Mouse (Mus musculus): ENCODE results near the gene Plagl1. TPM values are rescaled to one million over a fixed set of nuclear protein-coding genes. Genes with fewer than 3 reads are reported as not detected.

Plagl1 gene
- polyA plus RNA-seq, 1 experiment from 2014 or later, result 30.8 TPM

GRCm38 (mm10) chr10:13118024-13118769 lies 57.9 kb downstream of the Plagl1 start:
- WGBS, result 28% methylated on average over 7 of the region's 7 CpGs
- H3K36me3 ChIP-seq, result no peaks in the 10 kb centered on the region
- no peak overlapping the region for H3K9ac ChIP-seq
- no peak overlapping the region for H3K4me2 ChIP-seq
- peaks cover 22% of the 10 kb centered on the region for H3K4me1 ChIP-seq (replicated peaks)
- no peak overlapping the region for H3K27ac ChIP-seq (replicated peaks)
- H3K9me3 ChIP-seq, result no peaks in the 10 kb centered on the region
- ATAC-seq (ENCODE audit: low FRiP score, low read depth), result no peak
- H3K27me3 ChIP-seq, result no peaks in the 10 kb centered on the region
- no peak overlapping the region for H3K4me3 ChIP-seq

- Histone ChIP-seq H3K4me3 (no peak overlapping the region), H3K4me1 (replicated peaks) (peaks cover 22% of the 10 kb centered on the region), H3K27me3 (no peaks in the 10 kb centered on the region), H3K9ac (no peak overlapping the region), H3K4me2 (no peak overlapping the region), H3K27ac (replicated peaks) (no peak overlapping the region), H3K9me3 (no peaks in the 10 kb centered on the region), H3K36me3 (no peaks in the 10 kb centered on the region)
- ATAC-seq (ENCODE audit: low FRiP score, low read depth), result no peak
- WGBS, result 26% methylated on average over 5 of the region's 5 CpGs
Measured at GRCm38 (mm10) chr10:13118770-13119102, 58.4 kb downstream of the Plagl1 start.

GRCm38 (mm10) chr10:13119300-13119699 lies 59.0 kb downstream of the Plagl1 start:
- Histone ChIP-seq H3K4me3 (no peak overlapping the region), H3K36me3 (no peaks in the 10 kb centered on the region), H3K27ac (replicated peaks) (no peak overlapping the region), H3K9ac (no peak overlapping the region), H3K27me3 (no peaks in the 10 kb centered on the region), H3K4me2 (no peak overlapping the region), H3K4me1 (replicated peaks) (peaks cover 21% of the 10 kb centered on the region), H3K9me3 (no peaks in the 10 kb centered on the region)
- no peak; the same call in 1 of the 2 replicates for ATAC-seq (ENCODE audit: low FRiP score, low read depth)
- WGBS, result 37% methylated on average over 2 of the region's 2 CpGs

GRCm38 (mm10) chr10:13125811-13126210 lies 65.5 kb downstream of the Plagl1 start:
- ATAC-seq (ENCODE audit: low FRiP score, low read depth), result no peak
- Histone ChIP-seq H3K4me3 (no peak overlapping the region), H3K4me1 (replicated peaks) (no peaks in the 10 kb centered on the region), H3K27ac (replicated peaks) (no peak overlapping the region), H3K27me3 (no peaks in the 10 kb centered on the region), H3K9ac (no peak overlapping the region), H3K36me3 (no peaks in the 10 kb centered on the region), H3K9me3 (no peaks in the 10 kb centered on the region), H3K4me2 (no peak overlapping the region)
- WGBS, result 47% methylated on average over 3 of the region's 3 CpGs

GRCm38 (mm10) chr10:13127335-13127734 lies 67.0 kb downstream of the Plagl1 start:
- no peak for ATAC-seq (ENCODE audit: low FRiP score, low read depth)
- H3K9me3 ChIP-seq, result no peaks in the 10 kb centered on the region

GRCm38 (mm10) chr10:13127946-13128345 lies 67.6 kb downstream of the Plagl1 start:
- Histone ChIP-seq H3K4me1 (replicated peaks) (no peaks in the 10 kb centered on the region), H3K27me3 (no peaks in the 10 kb centered on the region), H3K4me2 (no peak overlapping the region), H3K27ac (replicated peaks) (no peak overlapping the region), H3K9ac (no peak overlapping the region), H3K9me3 (no peaks in the 10 kb centered on the region), H3K36me3 (no peaks in the 10 kb centered on the region), H3K4me3 (no peak overlapping the region)
- no peak for ATAC-seq (ENCODE audit: low FRiP score, low read depth)
- WGBS, result 90% methylated on average over 7 of the region's 7 CpGs

More at GRCm38 (mm10) chr10:13127335-13127734, 67.0 kb downstream of the Plagl1 start:
- Histone ChIP-seq H3K9ac (no peak overlapping the region), H3K4me3 (no peak overlapping the region), H3K36me3 (no peaks in the 10 kb centered on the region), H3K4me1 (replicated peaks) (no peaks in the 10 kb centered on the region), H3K27me3 (no peaks in the 10 kb centered on the region), H3K27ac (replicated peaks) (no peak overlapping the region), H3K4me2 (no peak overlapping the region)
- WGBS, result 74% methylated on average over 13 of the region's 13 CpGs

GRCm38 (mm10) chr10:13133850-13134249 lies 73.5 kb downstream of the Plagl1 start:
- Histone ChIP-seq H3K36me3 (no peaks in the 10 kb centered on the region), H3K4me1 (replicated peaks) (no peaks in the 10 kb centered on the region), H3K27ac (replicated peaks) (no peak overlapping the region), H3K27me3 (no peaks in the 10 kb centered on the region), H3K9me3 (no peaks in the 10 kb centered on the region), H3K9ac (no peak overlapping the region), H3K4me2 (no peak overlapping the region), H3K4me3 (no peak overlapping the region)
- ATAC-seq (ENCODE audit: low FRiP score, low read depth), result no peak
- 84% methylated on average over 4 of the region's 4 CpGs for WGBS

GRCm38 (mm10) chr10:13135276-13135675 lies 75.0 kb downstream of the Plagl1 start:
- H3K36me3 ChIP-seq, result no peaks in the 10 kb centered on the region
- H3K27ac ChIP-seq (replicated peaks), result no peak overlapping the region
- H3K9me3 ChIP-seq, result no peaks in the 10 kb centered on the region
- H3K4me3 ChIP-seq, result no peak overlapping the region
- no peak overlapping the region for H3K9ac ChIP-seq
- H3K27me3 ChIP-seq, result no peaks in the 10 kb centered on the region
- H3K4me1 ChIP-seq (replicated peaks), result no peaks in the 10 kb centered on the region
- H3K4me2 ChIP-seq, result no peak overlapping the region
- ATAC-seq (ENCODE audit: low FRiP score, low read depth), result no peak
- WGBS, result 96% methylated on average over 7 of the region's 7 CpGs

GRCm38 (mm10) chr10:13135751-13136150 lies 75.4 kb downstream of the Plagl1 start:
- Histone ChIP-seq H3K36me3 (no peaks in the 10 kb centered on the region), H3K9me3 (no peaks in the 10 kb centered on the region), H3K4me1 (replicated peaks) (no peaks in the 10 kb centered on the region), H3K9ac (no peak overlapping the region), H3K27ac (replicated peaks) (no peak overlapping the region), H3K27me3 (no peaks in the 10 kb centered on the region), H3K4me3 (no peak overlapping the region), H3K4me2 (no peak overlapping the region)
- ATAC-seq (ENCODE audit: low FRiP score, low read depth), result no peak
- 92% methylated on average over 7 of the region's 7 CpGs for WGBS

- Histone ChIP-seq H3K4me1 (replicated peaks) (no peaks in the 10 kb centered on the region), H3K36me3 (no peaks in the 10 kb centered on the region), H3K4me3 (no peak overlapping the region), H3K9ac (no peak overlapping the region), H3K27ac (replicated peaks) (no peak overlapping the region), H3K9me3 (no peaks in the 10 kb centered on the region), H3K27me3 (no peaks in the 10 kb centered on the region), H3K4me2 (no peak overlapping the region)
- 85% methylated on average over 6 of the region's 6 CpGs for WGBS
- ATAC-seq (ENCODE audit: low FRiP score, low read depth), result no peak
Measured at GRCm38 (mm10) chr10:13137906-13138305, 77.6 kb downstream of the Plagl1 start.

- WGBS, result 81% methylated on average over 2 of the region's 2 CpGs
- no peak for ATAC-seq (ENCODE audit: low FRiP score, low read depth)
Measured at GRCm38 (mm10) chr10:13140434-13140833, 80.1 kb downstream of the Plagl1 start.

GRCm38 (mm10) chr10:13150435-13150834 lies 90.1 kb downstream of the Plagl1 start:
- ATAC-seq (ENCODE audit: low FRiP score, low read depth), result no peak
- H3K4me2 ChIP-seq, result no peak overlapping the region
- H3K27ac ChIP-seq (replicated peaks), result no peak overlapping the region
- H3K9ac ChIP-seq, result no peak overlapping the region
- no peaks in the 10 kb centered on the region for H3K4me1 ChIP-seq (replicated peaks)
- no peaks in the 10 kb centered on the region for H3K9me3 ChIP-seq
- no peak overlapping the region for H3K4me3 ChIP-seq
- H3K36me3 ChIP-seq, result no peaks in the 10 kb centered on the region
- no peaks in the 10 kb centered on the region for H3K27me3 ChIP-seq
- WGBS, result 56% methylated on average over 3 of the region's 3 CpGs

More at GRCm38 (mm10) chr10:13140434-13140833, 80.1 kb downstream of the Plagl1 start:
- H3K9ac ChIP-seq, result no peak overlapping the region
- no peak overlapping the region for H3K4me2 ChIP-seq
- no peaks in the 10 kb centered on the region for H3K9me3 ChIP-seq
- no peak overlapping the region for H3K4me3 ChIP-seq
- H3K27me3 ChIP-seq, result no peaks in the 10 kb centered on the region
- H3K36me3 ChIP-seq, result no peaks in the 10 kb centered on the region
- H3K27ac ChIP-seq (replicated peaks), result no peak overlapping the region
- no peaks in the 10 kb centered on the region for H3K4me1 ChIP-seq (replicated peaks)

GRCm38 (mm10) chr10:13151353-13151752 lies 91.0 kb downstream of the Plagl1 start:
- Histone ChIP-seq H3K27me3 (no peaks in the 10 kb centered on the region), H3K27ac (replicated peaks) (no peak overlapping the region), H3K9ac (no peak overlapping the region), H3K4me1 (replicated peaks) (no peaks in the 10 kb centered on the region), H3K9me3 (no peaks in the 10 kb centered on the region), H3K36me3 (no peaks in the 10 kb centered on the region), H3K4me2 (no peak overlapping the region), H3K4me3 (no peak overlapping the region)
- 70% methylated on average over 5 of the region's 5 CpGs for WGBS
- peak; percentile 11; the same call in 1 of the 2 replicates for ATAC-seq (ENCODE audit: low FRiP score, low read depth)
